Mouse (Mus musculus): ENCODE data around the gene Cavin2.

DNA sequence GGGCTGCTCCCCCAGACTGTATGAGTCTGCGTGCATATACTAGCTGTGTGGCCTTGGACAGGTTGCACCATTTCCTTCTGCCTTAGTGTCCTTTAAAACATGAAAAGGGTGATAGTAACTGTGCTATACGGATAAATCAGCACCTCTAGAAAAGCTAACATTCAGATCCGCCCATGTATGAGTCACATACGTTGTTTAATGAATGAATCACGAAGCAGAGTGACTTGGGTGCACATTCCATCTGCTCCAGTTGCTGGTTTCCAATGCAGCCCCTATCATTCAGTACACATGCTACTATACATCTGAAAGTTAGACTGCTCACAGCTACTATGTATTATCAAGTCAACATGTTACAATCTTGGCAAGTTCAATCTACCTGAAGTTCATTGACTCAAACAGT lies 38.6 kb upstream of the Cavin2 start:
- no peak for TF ChIP-seq POLR2A (IDR thresholded peaks at IDR 0.05; ENCODE audit: low read depth, low read length)
- TF ChIP-seq CTCF (IDR thresholded peaks at IDR 0.05; ENCODE audit: extremely low read depth, insufficient read depth, insufficient read length, insufficient replicate concordance): no peak

Data from spleen, adult 2 months (tissue).